Mouse (Mus musculus): Measurements from ENCODE around the gene Triap1. TPM values are rescaled to one million over a fixed set of nuclear protein-coding genes. Genes with fewer than 3 reads are reported as not detected.
A peak's percentile ranks its signal among the peaks of the same experiment; 100 is the strongest.
"Not testable (repeated sequence)": the region's sequence is repeated elsewhere in the genome, so short reads cannot be mapped to it uniquely, and the experiment has no call there.

Gene Triap1
- total RNA-seq, 2 experiments from 2014 or later = 15.8 to 15.9 TPM

- DNase-seq = no peak
Observed at GRCm38 (mm10) chr5:115330955-115331354, 10.1 kb upstream of the Triap1 start.

DNA sequence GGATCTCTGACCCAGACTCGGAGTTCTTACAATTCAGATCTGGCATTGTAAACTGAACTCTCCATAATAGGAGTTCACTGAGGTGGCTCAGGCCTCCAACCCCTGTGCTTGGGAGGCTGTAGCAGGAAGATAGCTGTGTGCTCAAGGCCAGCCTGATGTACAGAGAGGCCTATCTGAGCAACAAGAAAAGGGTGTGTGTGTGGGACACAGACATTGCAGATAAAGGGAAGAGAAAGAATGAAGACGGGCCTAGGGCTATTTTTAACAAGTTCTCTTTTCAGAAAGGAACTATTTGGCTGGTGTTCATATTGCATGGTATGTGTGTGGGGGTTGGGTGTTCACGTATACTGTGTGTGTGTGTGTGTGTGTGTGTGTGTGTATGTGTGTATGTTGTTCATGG is 7.4 kb upstream of the Triap1 start:
- DNase-seq = no peak

DNA sequence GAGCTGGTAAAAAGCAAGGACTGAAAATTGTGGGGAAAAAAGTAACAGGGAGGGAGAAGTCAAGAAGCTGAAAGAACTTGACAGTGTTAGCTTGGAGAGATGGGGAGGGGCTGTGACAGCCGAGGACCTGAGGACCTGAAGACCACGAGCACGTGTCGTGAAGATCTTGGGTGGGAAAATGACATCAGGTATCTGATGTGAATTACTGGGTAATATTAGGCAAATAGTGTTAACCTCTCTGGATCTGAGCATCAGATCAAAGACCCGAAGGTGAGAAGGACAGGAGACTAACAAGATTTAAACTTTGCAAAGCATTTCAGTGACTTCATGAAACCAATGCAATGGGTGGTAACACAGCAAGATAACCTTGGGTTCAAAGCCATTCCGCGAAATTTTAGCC is 1.0 kb upstream of the Triap1 start:
- DNase-seq = no peak

DNA sequence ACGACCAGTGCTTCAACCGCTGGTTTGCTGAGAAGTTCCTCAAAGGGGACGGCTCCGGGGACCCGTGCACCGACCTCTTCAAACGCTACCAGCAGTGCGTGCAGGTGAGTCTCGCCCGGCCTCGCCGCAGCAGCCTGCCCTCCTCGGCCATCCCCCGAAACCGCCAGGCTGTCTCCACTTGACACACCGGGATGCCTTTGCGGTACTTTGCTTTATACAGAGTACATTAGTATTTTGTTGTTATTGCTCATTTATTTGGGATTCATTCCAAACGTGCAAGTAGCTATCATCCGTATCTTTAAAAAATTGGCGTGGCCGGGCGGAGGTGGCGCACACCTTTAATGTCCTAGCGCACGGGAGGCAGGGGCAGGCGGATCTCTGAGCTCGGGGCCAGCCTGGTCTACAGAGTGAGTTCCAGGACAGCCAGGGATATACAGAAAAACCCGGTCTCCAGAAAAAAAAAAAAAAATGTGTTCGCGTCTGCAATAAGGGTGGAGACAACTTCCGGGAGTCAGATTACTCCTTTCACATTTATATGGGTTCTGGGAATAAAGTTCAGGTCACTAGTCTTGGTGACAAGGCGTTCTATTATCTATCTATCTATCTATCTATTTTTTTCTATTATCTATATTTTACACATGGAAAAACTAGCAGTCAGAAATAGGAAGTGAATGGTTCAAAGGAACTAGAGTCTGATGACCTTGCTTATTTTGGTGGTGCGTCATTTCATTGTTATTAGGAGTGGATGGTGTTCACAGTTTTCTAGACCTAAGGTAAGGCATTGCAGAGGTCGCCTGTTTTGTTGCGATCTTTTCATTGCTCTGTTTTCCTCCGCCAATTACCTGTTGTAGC is 515 bp downstream of the Triap1 start:
- no peak for DNase-seq

- peak; percentile 80 for DNase-seq
Observed at GRCm38 (mm10) chr5:115347564-115347963, 6.5 kb downstream of the Triap1 start.

DNA sequence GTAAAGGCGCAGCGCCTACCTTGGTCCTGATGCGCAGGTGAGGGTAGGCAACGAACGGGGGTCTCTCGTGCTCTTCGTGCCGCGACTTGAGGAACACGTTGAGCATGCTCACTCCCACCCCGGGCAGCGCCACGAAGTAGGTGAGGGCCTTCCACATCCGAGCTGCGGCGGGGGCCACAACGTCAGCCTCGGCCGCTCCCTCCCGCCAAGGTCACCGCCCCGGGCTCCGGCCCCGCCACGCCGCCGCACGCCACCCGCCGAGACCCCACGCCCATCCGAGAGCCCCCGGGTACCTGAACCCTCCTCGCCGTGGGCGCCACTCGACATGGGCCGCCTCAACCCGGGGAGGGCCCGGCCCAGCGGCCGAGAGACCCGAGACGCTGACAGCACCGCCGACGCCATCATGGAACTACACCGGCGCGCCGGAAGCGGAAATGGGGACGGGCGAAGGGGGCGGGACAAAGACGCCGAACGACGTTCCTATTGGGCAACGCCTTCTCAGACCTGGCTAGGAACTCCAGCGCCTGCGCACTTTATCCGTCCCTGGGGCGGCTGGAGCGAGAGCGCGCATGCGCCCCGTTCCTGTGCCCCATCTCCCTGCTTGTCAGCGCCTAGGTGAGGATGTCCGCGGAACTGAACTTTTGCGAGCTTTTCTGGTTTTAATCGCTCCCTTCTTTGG is 7.7 kb downstream of the Triap1 start, which contains the start of gene Cox6a1:
TSS of gene Cox6a1 (minus strand) at position 436 of the 679 bp plus-strand sequence.
- DNase-seq = peak; percentile 99

GRCm38 (mm10) chr5:115349225-115349555 is 8.2 kb downstream of the Triap1 start:
- DNase-seq = no peak

GRCm38 (mm10) chr5:115351348-115351747 is 10.3 kb downstream of the Triap1 start:
- no peak for DNase-seq

DNA sequence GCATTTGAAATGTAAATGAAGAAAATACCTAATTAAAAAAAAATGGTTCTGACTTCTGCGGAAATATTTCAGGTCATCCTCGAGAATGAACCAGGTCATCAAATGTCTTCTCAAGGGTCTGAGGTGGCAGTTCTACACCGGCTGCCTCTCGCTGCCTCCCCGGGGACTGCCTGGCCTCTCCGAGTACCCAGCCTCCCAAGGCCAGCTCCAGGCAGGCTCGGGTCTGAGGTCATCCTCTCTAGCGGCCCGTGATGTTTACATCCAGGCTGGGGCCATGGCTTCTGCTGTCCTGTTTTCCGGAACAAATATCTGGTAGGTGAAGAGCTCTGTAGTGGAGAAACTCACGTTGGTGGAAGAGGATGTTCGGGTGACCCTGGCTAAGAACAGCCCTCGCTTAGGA is 14.0 kb downstream of the Triap1 start:
- no peak for DNase-seq

DNA sequence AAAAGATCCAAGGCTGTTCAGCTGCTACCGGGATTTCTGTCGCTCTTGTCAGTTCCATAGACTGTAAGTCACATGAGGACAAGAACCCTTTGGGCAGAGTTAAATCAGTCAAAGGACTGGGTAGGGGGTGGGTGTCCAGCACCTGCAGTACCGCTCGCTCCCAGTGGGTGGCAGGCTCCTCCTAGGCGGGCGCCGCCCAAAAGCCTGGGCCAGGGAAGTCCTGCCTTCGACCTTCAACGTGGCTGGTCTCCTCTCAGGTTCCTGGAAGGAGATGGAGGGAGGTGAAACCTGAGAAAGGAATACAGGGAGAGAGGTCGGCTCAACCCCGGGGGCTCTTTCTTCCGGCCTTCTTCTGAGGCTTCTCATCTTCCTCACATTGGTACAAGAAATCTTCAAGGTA is 17.8 kb downstream of the Triap1 start:
- peak; percentile 95 for DNase-seq

- no peak for DNase-seq
Observed at GRCm38 (mm10) chr5:115359438-115359837, 18.4 kb downstream of the Triap1 start.

DNA sequence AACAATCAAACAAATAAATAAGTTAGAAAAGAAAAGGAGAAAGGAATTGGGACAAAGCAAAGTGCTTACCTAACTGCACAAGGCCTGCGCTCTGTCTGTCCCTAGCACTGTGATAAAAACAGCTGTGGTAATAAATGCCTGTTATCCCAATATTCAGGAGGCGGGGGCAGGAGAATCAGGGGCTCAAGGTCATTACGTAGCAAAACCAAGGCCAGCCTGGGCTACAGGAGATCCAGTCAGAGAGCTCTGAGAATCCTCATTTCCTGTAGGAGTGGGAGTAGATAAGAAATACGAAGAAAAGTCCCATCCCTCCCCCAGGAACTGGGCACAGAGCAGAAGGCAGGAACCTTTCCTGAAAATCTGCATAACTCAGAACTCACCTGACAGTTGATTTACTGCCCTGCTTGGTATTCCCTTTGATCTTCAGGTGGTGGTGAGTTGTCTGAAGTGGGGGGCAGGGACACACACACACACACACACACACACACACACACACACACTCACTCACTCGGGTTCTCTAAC is 18.9 kb downstream of the Triap1 start:
- DNase-seq = no peak

DNA sequence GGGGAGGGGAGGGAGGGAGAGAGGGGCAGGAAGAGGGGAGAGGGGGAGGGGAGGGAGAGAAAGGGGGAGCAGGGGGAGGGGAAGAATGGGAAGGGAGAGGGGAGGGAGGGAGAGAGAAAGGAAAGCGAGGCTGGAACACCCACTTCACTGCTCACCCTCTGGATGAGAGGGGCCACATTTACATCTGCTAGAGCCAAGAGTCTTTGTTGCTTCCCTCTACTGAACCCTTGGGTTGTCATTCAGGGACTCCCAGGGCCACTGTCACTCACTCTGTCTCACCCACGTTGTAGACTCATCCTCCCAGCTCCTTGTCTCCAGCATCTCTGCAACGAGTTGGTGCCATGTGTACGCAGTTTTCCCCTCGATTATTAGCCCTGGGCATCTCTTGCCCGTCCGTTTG is 21.2 kb downstream of the Triap1 start:
- no peak for DNase-seq

DNA sequence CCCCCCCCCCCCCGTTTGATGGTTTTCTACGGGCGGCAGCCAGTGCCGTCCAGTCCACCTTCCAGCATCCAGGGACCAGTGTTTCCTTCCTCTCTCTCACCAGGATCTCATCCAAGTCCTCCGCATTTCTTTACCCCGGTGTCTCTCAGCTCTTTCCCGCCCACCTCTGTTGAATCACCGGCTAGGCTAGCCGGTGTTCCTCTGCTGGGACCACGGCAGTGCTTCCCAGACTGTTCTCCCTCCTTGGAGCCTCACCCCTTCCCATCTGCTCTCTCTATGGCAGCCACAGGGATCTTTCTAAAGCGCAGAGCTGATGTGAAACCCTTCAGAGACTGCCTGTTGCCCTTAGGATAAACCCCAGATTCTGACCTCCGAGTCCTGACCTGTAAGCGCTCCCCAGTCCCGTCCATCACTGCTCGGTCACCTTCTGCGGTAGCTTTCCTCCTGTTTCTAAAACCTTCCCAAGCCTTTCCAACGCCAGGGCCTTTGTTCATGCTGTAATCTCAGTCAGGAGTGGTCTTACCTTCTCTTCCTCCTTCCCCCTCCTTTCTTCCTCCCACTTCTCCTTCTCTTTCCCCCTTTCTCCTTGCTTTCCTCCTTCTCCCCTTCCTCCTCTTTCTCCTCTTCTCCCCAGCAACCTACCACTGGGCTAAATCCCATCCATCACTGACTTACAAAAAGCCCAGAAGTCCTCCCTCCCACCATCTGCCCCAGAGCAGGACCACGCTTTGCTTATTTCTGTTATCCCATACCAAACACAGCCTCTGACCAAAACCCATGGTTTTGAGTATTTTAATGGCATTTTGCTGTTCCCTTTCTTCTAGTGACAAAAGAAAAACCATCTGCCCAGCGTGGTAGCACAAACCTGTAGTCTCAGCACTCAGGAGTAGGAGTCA is 22.0 kb downstream of the Triap1 start:
- no peak for DNase-seq

- DNase-seq = no peak
Observed at GRCm38 (mm10) chr5:115364782-115365181, 23.8 kb downstream of the Triap1 start.

DNA sequence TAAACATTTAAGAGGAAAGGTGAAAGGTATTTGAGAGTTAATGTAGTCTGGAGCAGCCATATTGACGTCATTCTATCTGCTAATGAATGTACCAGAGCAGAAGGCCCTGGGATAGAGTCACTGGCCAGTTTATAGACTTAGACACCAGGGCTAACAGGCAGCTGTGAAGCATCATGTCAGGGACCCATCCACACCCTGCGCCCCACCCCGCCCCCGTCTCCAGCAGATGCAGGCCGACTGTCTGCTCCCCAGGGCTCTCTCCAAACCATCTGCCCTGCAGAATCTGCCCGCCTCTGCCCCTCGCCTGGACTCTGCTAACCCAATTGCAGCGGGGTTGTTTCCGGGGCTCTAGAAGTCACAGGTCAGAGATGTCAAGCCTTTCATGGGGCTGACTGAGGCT is 30.7 kb downstream of the Triap1 start:
- no peak for DNase-seq

- no peak for DNase-seq
Observed at GRCm38 (mm10) chr5:115373441-115374203, 32.6 kb downstream of the Triap1 start.

DNA sequence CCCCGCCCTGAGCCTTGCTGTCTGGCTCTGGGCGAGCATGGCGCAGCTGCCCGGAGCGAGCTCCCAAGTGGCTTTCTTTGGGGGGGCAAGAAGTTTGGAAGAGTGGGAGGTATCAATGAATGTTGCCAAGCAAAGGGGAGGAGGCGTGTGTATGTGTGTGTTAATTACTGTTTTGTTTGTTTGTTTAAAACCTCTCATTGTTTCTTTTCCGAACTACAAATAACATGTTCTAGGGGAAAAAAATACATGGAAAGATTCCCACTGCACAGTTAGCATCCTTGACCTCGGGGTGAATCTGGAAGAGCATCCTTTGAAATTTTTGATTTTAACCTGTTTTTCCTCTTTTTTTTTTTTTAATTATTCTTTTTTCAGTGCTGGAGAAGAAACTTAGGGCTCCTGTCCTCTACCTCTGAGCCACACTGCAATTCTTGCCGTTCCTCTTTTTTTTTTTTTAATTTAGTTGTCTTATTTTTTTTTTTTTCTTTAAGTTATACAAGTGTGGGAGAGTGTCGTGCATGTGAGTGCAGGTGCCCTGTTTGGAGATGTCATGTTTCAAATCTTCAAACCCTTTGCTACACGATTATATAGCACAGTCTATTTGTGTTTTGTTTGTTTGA is 33.3 kb downstream of the Triap1 start:
- DNase-seq = no peak

DNA sequence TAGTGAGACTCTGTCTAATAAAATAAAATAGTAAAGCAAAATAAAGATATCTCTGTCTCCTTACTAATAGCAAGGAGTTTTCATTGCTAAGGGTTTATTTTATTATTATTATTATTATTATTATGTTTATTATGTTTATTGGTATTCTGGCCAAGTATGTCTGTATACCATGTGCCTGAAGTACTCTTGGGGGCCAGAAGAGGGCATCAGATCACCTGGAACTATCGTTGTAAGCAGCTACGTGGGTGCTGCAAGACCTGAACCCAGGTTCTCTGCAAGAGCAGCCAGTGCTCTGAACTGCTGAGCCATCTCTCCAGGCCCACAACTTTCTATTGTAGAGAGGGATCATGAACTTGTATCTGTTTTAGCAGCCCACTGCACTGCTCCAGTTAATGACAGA is 34.4 kb downstream of the Triap1 start:
- no peak for DNase-seq

- DNase-seq = not testable (repeated sequence)
Observed at GRCm38 (mm10) chr5:115378882-115379281, 37.9 kb downstream of the Triap1 start.

DNA sequence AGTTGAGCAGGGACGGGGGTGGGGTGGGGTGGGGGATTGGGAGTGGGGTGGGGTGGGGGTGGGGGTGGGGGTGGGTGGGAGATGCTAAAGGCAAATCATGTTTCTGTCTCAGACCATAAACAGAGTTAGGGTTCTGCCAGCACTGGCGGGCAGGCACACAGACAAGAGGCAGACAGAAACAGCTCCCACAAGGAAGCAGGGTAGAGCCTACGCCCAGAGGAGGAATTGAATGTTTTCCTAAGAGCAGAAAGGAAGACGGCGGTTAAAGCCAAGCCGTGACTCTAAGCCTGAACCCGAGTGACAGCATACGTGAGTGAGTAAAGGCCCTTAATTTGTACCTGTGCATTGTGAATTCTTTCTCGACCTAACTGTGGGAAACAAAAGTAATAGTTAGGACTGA is 50.9 kb downstream of the Triap1 start:
- no peak for DNase-seq
